In the genomic region with DNA sequence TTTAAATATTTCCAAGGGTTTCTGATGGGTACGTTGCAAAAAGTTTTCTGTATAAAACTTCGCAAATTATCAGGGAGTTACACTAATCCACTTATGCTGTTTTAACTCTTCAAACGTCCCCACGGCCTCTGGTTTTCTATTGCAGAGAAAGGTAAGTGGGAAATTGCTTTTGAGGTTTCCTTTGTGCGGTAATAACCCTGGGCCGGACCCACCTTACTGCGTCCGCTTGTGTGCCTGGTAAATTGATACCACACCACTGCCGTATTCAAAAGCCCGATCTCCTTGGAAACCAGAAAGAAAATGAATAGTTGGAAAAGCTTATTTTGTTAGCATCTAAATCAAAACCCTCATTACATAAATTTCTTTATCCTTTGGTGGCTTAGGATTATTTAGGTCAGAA, we compare ENCODE assay signal across 15 mouse cellular contexts.
"Had no signal": no experiment of that assay in that cellular context is flagged by ENCODE, and none has a peak within 500 bp of the region (broad histone marks: within the 10 kb centered on the region; RNA-seq: fewer than 3 reads in every experiment).

No protein-coding gene starts in this region.

- H3K4me3 ChIP-seq: megakaryocyte, embryonic 14.5 days; midbrain, embryonic 13.5 days; midbrain, embryonic 15.5 days; neural tube, embryonic 12.5 days; stomach, embryonic 15.5 days had no signal

- DNase-seq: lung, embryonic 14.5 days; lung, postnatal 10 days; lung, postnatal 36 days; right cerebral cortex, postnatal 14 days; thymus, adult 2 months; thymus, postnatal 25 days; thymus, postnatal 4 days had no signal

- H3K4me1 ChIP-seq: megakaryocyte, embryonic 14.5 days; neural tube, embryonic 12.5 days had no signal

- ATAC-seq: midbrain, embryonic 13.5 days; midbrain, embryonic 15.5 days had no signal

- H3K9me3 ChIP-seq: megakaryocyte, embryonic 14.5 days; midbrain, embryonic 13.5 days; midbrain, embryonic 15.5 days; neural tube, embryonic 12.5 days; stomach, embryonic 15.5 days had no signal

- H3K36me3 ChIP-seq: midbrain, embryonic 13.5 days; midbrain, embryonic 15.5 days; neural tube, embryonic 12.5 days; stomach, embryonic 15.5 days had no signal

- H3K27me3 ChIP-seq: midbrain, embryonic 15.5 days; neural tube, embryonic 12.5 days; stomach, embryonic 15.5 days had no signal

- H3K4me2 ChIP-seq: lung, embryonic 14.5 days; midbrain, embryonic 11.5 days; midbrain, embryonic 13.5 days; midbrain, embryonic 15.5 days; neural tube, embryonic 12.5 days; stomach, embryonic 15.5 days had no signal

- H3K9ac ChIP-seq: lung, embryonic 14.5 days; midbrain, embryonic 13.5 days; midbrain, embryonic 15.5 days; neural tube, embryonic 12.5 days; stomach, embryonic 15.5 days had no signal

- H3K27ac ChIP-seq: macrophage; midbrain, embryonic 13.5 days; midbrain, embryonic 15.5 days; neural tube, embryonic 12.5 days; stomach, embryonic 15.5 days; stomach, postnatal 0 days had no signal
